Mouse (Mus musculus) olfactory bulb, adult 2 months (tissue): Measurements from ENCODE around the gene Sec24b.

ENCODE experiments used
- CTCF ChIP-seq: fragments of 200-500 bp; IDR thresholded peaks from 2 replicates; pipeline ENCODE4 v1.5.1; 2012; ENCODE audit warnings: low read depth, mild to moderate bottlenecking, low read length, moderate library complexity; ENCODE audit not compliant: insufficient read depth
- POLR2A ChIP-seq: fragments of 200-500 bp; IDR thresholded peaks from 2 replicates; pipeline ENCODE4 v1.6.1; 2012; ENCODE audit warnings: mild to moderate bottlenecking, low read depth, low read length, moderate library complexity; ENCODE audit not compliant: insufficient read depth

DNA sequence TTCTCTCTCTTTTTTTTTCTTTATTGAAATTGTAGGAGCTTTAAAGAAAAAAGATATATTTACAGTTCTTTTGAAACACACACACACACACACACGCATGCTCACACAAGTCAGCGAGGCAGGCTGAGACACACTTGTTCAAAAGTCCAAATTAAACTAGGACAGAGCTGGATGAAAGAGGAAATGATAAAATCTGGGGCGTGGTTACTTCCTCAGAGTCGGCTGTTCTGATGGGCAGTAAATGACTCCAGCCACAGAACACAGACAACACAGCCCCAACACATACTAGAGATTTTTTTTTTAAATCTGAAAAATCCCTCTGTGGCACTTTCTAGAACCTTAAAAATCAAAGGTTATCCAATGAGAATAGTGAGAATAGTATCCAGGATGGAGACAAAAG is 117.5 kb downstream of the Sec24b start:
- TF ChIP-seq CTCF (no peak), POLR2A (no peak)
